Mouse (Mus musculus) megakaryocyte-erythroid progenitor cell, adult 5-6 weeks (primary cell): ENCODE results near the gene Slco2a1. TPM values are rescaled to one million over a fixed set of nuclear protein-coding genes. Genes with fewer than 3 reads are reported as not detected.

Experiments
- ATAC-seq: replicated peaks from 2 replicates; pipeline ENCODE4 v1.8.0; 2016; ENCODE audit warnings: mild to moderate bottlenecking, inconsistent platforms; ENCODE audit not compliant: severe bottlenecking, poor library complexity, low FRiP score, low TSS enrichment
- total RNA-seq, 2 experiments: library from RNA; stranded (forward) in 1 of 2; stranded (reverse) in 1 of 2; fragments of 200-1000, 215-1000 nt in 1 of 2; fragments of >200 nt in 1 of 2; fragmentation: Nextera tagmentation in 1 of 2; gene quantifications; 2 replicates each; pipeline ENCODE4 v1.2.3; 2014 to 2017

Gene Slco2a1
- total RNA-seq, 2 experiments from 2014 or later, result not detected

DNA sequence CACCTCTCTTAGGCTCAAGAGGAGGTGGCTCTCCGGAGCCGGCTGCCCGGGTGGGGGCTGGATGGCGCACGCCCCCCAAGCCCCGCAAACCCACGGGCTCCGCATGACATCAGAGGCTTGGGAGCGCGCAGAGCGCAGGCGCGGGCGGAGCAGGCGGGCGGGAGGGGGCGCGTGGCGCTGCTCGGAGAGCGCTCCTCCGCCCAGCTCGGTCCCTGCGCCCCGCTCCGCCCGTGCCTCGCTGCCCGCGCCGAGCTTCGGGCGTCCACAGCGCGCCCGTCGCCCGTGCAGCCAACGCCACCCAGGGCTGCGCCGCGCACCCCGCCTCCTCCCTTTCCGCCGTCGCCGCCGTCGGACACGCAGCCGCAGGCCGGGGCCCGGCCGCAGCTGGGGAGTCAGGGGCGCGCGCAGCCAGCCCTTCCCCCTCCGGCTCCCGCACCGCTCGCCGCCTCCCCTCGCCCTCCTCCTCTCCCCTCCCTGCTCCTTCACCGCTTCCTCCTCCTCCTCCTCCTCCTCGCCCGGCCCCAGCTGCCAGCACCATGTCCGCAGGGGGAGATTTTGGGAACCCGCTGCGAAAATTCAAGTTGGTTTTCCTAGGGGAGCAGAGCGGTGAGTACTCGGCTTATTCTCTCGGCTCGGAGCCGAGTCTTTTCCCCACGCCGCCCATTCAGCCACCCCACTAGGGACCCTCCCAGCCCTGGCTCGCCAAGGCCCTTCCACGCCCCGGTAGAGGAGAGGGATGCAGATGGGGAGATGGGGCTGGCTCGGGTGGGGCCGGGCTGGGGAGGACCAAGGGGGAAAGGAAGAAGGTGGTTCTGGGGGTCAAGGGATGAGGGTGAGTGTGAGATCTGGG is 123.3 kb downstream of the Slco2a1 start, which contains the start of gene Rab6b:
Rab6b (plus strand) TSS at position 167 of the 850 bp plus-strand sequence.
- ATAC-seq, result no peak

GRCm38 (mm10) chr9:103112471-103113271 is 124.2 kb downstream of the Slco2a1 start:
- ATAC-seq, result no peak

DNA sequence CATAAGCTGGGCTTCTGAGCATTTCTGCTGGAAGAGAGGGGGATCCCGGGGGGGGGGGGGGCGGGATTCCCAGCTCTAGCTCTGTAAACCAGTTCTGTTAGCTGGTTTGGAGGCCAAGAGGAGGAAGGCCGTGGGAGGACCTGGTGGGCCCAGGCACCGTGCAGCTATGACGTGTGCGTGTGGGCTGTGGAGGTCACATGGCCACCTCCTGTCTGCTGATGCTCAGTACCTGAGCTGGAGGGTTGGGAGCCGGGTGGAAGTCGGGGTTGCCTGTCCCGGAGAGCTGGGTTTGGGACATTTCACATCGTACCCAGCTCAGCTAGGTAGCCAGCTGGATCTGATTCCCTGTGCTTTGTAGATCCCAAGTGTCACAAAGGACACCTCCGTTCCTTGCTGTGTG is 124.8 kb downstream of the Slco2a1 start:
- ATAC-seq, result no peak

GRCm38 (mm10) chr9:103114326-103114725 is 125.8 kb downstream of the Slco2a1 start:
- no peak for ATAC-seq

- ATAC-seq, result no peak
These were observed 126.4 kb downstream of the Slco2a1 start for GRCm38 (mm10) chr9:103114901-103115300.

- ATAC-seq, result no peak
These were observed 128.4 kb downstream of the Slco2a1 start for GRCm38 (mm10) chr9:103116941-103117340.

DNA sequence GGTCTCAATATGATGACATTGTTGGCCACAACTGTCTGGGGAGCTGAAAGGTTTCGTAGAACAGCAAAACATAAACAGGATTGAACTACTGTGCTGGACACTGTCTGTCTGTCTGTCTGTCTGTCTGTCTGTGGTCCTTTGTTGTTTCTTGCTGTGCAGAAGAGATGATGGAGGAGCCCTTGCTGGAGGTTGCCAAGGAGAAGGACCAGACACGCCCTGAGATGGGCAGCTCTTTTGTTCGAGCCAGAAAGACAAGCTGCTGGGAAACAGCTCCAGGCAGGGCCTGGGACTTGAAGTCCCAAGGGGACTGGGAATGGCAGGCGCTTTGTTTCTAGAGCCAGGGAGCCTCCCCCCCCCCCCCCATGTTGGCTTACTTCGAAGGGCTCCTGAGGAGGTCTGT is 129.0 kb downstream of the Slco2a1 start:
- no peak for ATAC-seq

- no peak for ATAC-seq
These were observed 129.4 kb downstream of the Slco2a1 start for GRCm38 (mm10) chr9:103117951-103118350.

- no peak for ATAC-seq
These were observed 130.3 kb downstream of the Slco2a1 start for GRCm38 (mm10) chr9:103118651-103119275.

GRCm38 (mm10) chr9:103119781-103120180 is 131.3 kb downstream of the Slco2a1 start:
- ATAC-seq, result no peak

DNA sequence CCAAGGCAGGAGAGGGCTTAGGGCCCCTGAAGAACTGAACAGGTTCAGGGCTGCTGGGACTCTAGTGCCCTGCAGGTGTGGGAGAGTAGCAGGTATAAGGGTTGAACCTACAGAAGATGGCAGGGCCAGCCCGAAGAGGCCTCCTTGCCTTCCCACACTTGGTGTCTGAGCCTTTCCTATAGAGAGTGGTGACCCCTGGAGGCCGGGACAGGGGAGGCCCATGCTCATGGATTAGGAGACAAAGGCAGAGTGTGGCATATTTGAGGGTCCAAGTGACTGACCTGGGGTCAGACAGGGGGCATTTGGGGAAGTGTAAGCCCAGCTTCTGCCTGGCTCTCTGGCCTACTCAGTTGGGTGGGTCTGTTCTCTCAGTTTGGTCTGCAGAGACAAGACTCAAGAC is 131.7 kb downstream of the Slco2a1 start:
- ATAC-seq, result no peak

DNA sequence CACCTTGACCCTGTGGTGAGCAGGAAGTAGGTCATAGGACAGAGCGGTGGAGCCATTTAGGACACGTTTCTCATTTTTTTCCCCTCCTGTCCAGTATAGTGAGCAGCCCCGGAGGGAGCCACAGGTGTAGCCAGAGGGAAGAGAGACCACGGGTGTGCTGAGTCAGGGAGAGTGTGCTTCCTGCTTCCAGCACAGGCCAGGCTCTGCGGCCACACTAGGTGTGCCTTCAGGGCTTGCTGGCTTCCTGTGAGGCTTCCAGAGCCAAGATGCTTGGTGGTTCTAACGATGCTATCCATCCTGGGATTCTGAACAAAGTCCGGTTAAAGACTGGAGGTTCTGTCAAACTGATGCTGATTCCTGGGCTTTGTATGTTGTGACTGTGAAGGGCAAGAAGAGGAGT is 133.0 kb downstream of the Slco2a1 start:
- ATAC-seq, result no peak

DNA sequence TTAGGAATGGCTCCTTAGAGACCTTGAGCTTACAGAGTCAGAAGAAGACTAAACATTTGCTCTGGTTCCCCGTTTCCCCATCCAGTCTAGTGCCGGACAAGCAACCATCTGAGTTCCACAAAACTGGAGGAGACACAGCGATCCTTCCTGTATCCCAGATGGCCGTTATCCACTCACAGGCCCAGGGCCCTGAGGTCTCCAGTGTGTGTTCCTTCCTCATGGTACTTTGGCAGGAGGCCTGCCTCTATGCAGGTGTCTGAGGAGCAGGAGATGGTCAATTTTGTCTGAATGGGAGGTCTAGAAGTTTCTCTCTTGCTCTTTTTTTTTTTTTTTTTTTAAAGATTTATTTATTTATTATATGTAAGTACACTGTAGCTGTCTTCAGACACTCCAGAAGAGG is 136.2 kb downstream of the Slco2a1 start:
- ATAC-seq, result no peak

DNA sequence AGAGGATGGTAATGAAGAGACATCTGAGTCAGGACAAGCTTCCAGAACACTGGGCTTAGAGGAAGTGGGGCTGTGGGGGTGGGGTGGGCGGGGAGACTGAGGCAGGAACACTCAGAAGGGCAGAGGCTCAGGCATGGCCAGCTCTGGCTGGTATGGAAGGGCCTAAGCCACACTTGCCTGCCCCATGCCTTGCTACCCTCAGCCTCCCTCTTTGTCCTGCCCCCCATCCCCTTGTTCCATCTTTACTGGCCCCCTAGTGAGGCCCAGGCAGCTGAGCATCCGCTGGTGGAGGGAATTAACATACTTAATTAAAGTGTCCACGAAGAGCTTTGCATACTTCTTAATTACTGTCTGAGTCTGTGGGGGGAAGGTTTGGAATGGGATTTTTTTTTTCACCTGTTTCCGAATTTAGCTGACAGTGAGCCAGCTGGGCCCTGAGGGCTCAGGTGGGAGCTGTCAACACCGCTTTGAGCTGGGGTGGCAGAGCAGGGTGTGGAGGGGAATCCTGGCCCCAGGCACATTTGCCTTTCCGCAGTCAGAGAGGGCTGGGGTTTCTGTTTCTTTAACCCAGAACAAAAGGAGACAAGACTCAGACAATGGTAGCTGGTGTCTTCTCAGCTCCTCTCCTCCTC is 145.1 kb downstream of the Slco2a1 start:
- ATAC-seq, result no peak

- no peak for ATAC-seq
These were observed 146.0 kb downstream of the Slco2a1 start for GRCm38 (mm10) chr9:103134450-103135030.

DNA sequence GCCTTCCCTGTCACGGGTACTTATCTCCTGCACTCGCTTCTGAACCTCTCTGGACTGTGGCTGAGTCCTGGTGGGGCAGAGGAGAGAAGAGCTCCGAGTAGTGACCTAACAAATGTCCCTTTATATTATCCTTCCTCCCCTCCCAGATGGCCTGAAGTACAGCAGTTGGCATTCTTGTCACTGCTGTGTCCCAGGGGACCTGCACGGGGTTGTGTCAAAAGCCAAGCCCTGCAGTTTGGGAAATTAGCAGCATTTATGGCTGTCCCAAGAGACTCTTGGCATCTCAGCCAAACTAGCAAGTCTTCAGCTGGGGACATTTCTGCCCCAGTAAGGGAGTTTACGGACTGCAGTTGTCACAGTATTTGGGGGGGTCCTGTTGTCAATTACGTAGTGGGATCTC is 151.0 kb downstream of the Slco2a1 start:
- no peak for ATAC-seq

- no peak for ATAC-seq
These were observed 151.9 kb downstream of the Slco2a1 start for GRCm38 (mm10) chr9:103140384-103140783.

GRCm38 (mm10) chr9:103141266-103141665 is 152.8 kb downstream of the Slco2a1 start:
- no peak for ATAC-seq

- no peak for ATAC-seq
These were observed 155.4 kb downstream of the Slco2a1 start for GRCm38 (mm10) chr9:103143881-103144280.
